Mouse (Mus musculus): ENCODE measurements around the gene Pde6g.

Pde6g gene

GRCm38 (mm10) chr11:120453306-120453705 lies at the start of gene Pde6g:
Gene Pde6g (minus strand): TSS chr11:120453500.
- DNase-seq (ENCODE audit: inconsistent age in 2 of 2, low spot score in 1 of 2) = no peak

- DNase-seq (ENCODE audit: inconsistent age in 2 of 2, low spot score in 1 of 2) = peak in 1 of 2 experiments; percentile 29
Observed at GRCm38 (mm10) chr11:120501701-120502100, 48.4 kb upstream of the Pde6g start.

- peak in 1 of 2 experiments; percentile 33 for DNase-seq (ENCODE audit: inconsistent age in 2 of 2, low spot score in 1 of 2)
Observed at GRCm38 (mm10) chr11:120501018-120501417, 47.7 kb upstream of the Pde6g start.

GRCm38 (mm10) chr11:120500357-120500756 lies 47.1 kb upstream of the Pde6g start:
- DNase-seq (ENCODE audit: inconsistent age in 2 of 2, low spot score in 1 of 2) = peak in 1 of 2 experiments; percentile 66

- no peak for DNase-seq (ENCODE audit: inconsistent age in 2 of 2, low spot score in 1 of 2)
Observed at GRCm38 (mm10) chr11:120499894-120500293, 46.6 kb upstream of the Pde6g start.

- DNase-seq (ENCODE audit: inconsistent age in 2 of 2, low spot score in 1 of 2) = no peak
Observed at GRCm38 (mm10) chr11:120498891-120499290, 45.6 kb upstream of the Pde6g start.

GRCm38 (mm10) chr11:120498226-120498625 lies 44.9 kb upstream of the Pde6g start:
- peak; percentile 80 to 82 for DNase-seq (ENCODE audit: inconsistent age in 2 of 2, low spot score in 1 of 2)

GRCm38 (mm10) chr11:120497436-120497835 lies 44.1 kb upstream of the Pde6g start:
- peak; percentile 90 to 94 for DNase-seq (ENCODE audit: inconsistent age in 2 of 2, low spot score in 1 of 2)

- peak in 1 of 2 experiments; percentile 26 for DNase-seq (ENCODE audit: inconsistent age in 2 of 2, low spot score in 1 of 2)
Observed at GRCm38 (mm10) chr11:120493911-120494310, 40.6 kb upstream of the Pde6g start.

GRCm38 (mm10) chr11:120493351-120493750 lies 40.1 kb upstream of the Pde6g start:
- DNase-seq (ENCODE audit: inconsistent age in 2 of 2, low spot score in 1 of 2) = no peak

GRCm38 (mm10) chr11:120492878-120493203 lies 39.5 kb upstream of the Pde6g start:
- DNase-seq (ENCODE audit: inconsistent age in 2 of 2, low spot score in 1 of 2) = no peak

GRCm38 (mm10) chr11:120492024-120492877 lies 39.0 kb upstream of the Pde6g start:
- peak; percentile 69 to 87 for DNase-seq (ENCODE audit: inconsistent age in 2 of 2, low spot score in 1 of 2)

- peak; percentile 94 to 98 for DNase-seq (ENCODE audit: inconsistent age in 2 of 2, low spot score in 1 of 2)
Observed at GRCm38 (mm10) chr11:120491317-120492023, 38.2 kb upstream of the Pde6g start, which contains the start of gene Slc25a10. Gene Slc25a10 (plus strand): TSS chr11:120491840.

- DNase-seq (ENCODE audit: inconsistent age in 2 of 2, low spot score in 1 of 2) = peak in 1 of 2 experiments; percentile 69
Observed at GRCm38 (mm10) chr11:120490291-120491046, 37.2 kb upstream of the Pde6g start.

GRCm38 (mm10) chr11:120489054-120489761 lies 35.9 kb upstream of the Pde6g start:
- DNase-seq (ENCODE audit: inconsistent age in 2 of 2, low spot score in 1 of 2) = peak; percentile 76 to 91

- peak in 1 of 2 experiments; percentile 28 for DNase-seq (ENCODE audit: inconsistent age in 2 of 2, low spot score in 1 of 2)
Observed at GRCm38 (mm10) chr11:120488516-120488915, 35.2 kb upstream of the Pde6g start.

GRCm38 (mm10) chr11:120485251-120485650 lies 32.0 kb upstream of the Pde6g start:
- no peak for DNase-seq (ENCODE audit: inconsistent age in 2 of 2, low spot score in 1 of 2)

- DNase-seq (ENCODE audit: inconsistent age in 2 of 2, low spot score in 1 of 2) = peak; percentile 91 to 97
Observed at GRCm38 (mm10) chr11:120484265-120484981, 31.1 kb upstream of the Pde6g start, which contains the start of gene Mrpl12. Gene Mrpl12 (plus strand): TSS chr11:120484613.

- peak in 1 of 2 experiments; percentile 36 for DNase-seq (ENCODE audit: inconsistent age in 2 of 2, low spot score in 1 of 2)
Observed at GRCm38 (mm10) chr11:120483448-120483934, 30.2 kb upstream of the Pde6g start.

GRCm38 (mm10) chr11:120472052-120472451 lies 18.8 kb upstream of the Pde6g start:
- DNase-seq (ENCODE audit: inconsistent age in 2 of 2, low spot score in 1 of 2) = no peak
